Mouse (Mus musculus) heart, embryonic 11.5 days (tissue): ENCODE results near the gene Grm8. TPM values are rescaled to one million over a fixed set of nuclear protein-coding genes. Genes with fewer than 3 reads are reported as not detected.

Experiments used
- ATAC-seq: fragments of 200-750 bp; cut with Nextera tagmentation; replicated peaks from 2 replicates; pipeline ENCODE4 v1.8.0; 2017; ENCODE audit warnings: moderate library complexity; ENCODE audit not compliant: insufficient number of reproducible peaks, low FRiP score, low TSS enrichment
- H3K27ac ChIP-seq: fragments of 300-500 bp; sonication (generic); 2 replicates; pipeline ENCODE4 v1.5.1; 2014; ENCODE audit warnings: mild to moderate bottlenecking, low read depth, low read length
- H3K27me3 ChIP-seq: fragments of 300-500 bp; sonication (generic); 2 replicates; pipeline ENCODE4 v1.6.1; 2014; ENCODE audit warnings: mild to moderate bottlenecking, low read length, mixed read lengths; ENCODE audit not compliant: control insufficient read depth, insufficient read depth
- H3K36me3 ChIP-seq: fragments of 300-500 bp; sonication (generic); 2 replicates; pipeline ENCODE4 v1.6.1; 2014; ENCODE audit warnings: mild to moderate bottlenecking, low read length, moderate library complexity, mixed read lengths; ENCODE audit not compliant: control insufficient read depth, insufficient read depth
- H3K4me1 ChIP-seq: fragments of 300-500 bp; sonication (generic); 2 replicates; pipeline ENCODE4 v1.6.1; 2014; ENCODE audit warnings: low read length; ENCODE audit not compliant: control insufficient read depth, insufficient read depth
- H3K4me2 ChIP-seq: fragments of 300-500 bp; sonication (generic); 2 replicates; pipeline ENCODE4 v1.6.1; 2014; ENCODE audit warnings: mild to moderate bottlenecking, moderate library complexity
- H3K4me3 ChIP-seq: fragments of 300-500 bp; sonication (generic); 2 replicates; pipeline ENCODE4 v1.5.1; 2014; ENCODE audit warnings: low read depth, low read length
- H3K9ac ChIP-seq: fragments of 300-500 bp; sonication (generic); 2 replicates; pipeline ENCODE4 v1.6.1; 2014; ENCODE audit warnings: mild to moderate bottlenecking, low read depth, low read length, moderate library complexity
- H3K9me3 ChIP-seq: fragments of 300-500 bp; sonication (generic); replicated peaks from 2 replicates; pipeline ENCODE4 v1.6.1; 2016; ENCODE audit warnings: low read length; ENCODE audit not compliant: control insufficient read depth
- WGBS: fragments of 180-500 bp; shearing (Covaris S2); extraction: QIAGEN DNeasy Blood & Tissue Kit; methylation state at CpG from one replicate; pipeline ENCODE4 v1.1.7; 2014; ENCODE audit not compliant: insufficient replicate concordance; 5-methylcytosine and 5-hydroxymethylcytosine counted together
- polyA plus RNA-seq: library from polyadenylated mRNA; unstranded; fragments of >200 nt; fragmentation: Nextera tagmentation; extraction: Ambion mirVana; gene quantifications from 2 replicates; pipeline ENCODE4 v1.2.1, GENCODE M21; 2014

Grm8 gene
- polyA plus RNA-seq, 1 experiment from 2014 or later, result 0.07 TPM

DNA sequence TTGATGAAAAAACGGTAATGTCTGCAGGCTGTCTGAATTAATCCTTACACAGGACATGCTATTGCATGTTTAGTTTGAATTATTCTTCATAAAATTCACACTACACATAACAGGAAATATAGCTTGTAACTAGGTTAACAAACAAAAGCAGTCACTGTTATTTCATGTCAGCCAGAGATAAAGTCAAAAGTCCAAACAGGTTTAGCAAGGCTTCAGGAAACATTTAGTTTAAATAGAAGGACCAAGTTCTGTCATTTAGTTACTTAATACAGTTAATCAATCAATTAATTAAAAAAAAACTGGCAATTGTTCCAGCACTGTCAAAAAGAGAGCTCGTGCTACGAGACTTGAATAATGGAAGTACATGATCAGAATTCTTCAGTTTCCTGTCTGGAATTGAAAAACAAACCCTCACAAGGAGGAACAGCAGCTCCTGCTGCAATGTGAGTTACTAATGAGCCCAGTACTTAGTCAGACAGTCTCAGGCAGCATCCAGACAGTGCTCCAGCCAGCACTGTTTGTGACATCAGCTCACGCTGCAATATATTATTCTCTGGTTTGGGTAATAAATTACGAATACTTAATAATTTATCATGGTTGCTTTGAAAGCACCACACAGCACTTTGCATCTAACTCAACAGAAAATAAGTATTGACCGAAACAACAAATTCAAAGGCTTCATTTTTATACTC is 334.0 kb downstream of the Grm8 start:
- no peaks in the 10 kb centered on the region for H3K36me3 ChIP-seq
- ATAC-seq, result no peak
- no peaks in the 10 kb centered on the region for H3K4me1 ChIP-seq
- H3K4me2 ChIP-seq, result no peak overlapping the region
- H3K27me3 ChIP-seq, result no peaks in the 10 kb centered on the region
- H3K4me3 ChIP-seq, result no peak overlapping the region
- H3K9me3 ChIP-seq, result no peaks in the 10 kb centered on the region
- no peak overlapping the region for H3K27ac ChIP-seq
- H3K9ac ChIP-seq, result no peak overlapping the region
- WGBS, result 70% methylated on average over 6 of the region's 6 CpGs

- 84% methylated on average over 3 of the region's 3 CpGs for WGBS
- Histone ChIP-seq H3K27me3 (no peaks in the 10 kb centered on the region), H3K4me2 (no peak overlapping the region), H3K4me3 (no peak overlapping the region), H3K36me3 (no peaks in the 10 kb centered on the region), H3K9ac (no peak overlapping the region), H3K27ac (no peak overlapping the region), H3K9me3 (no peaks in the 10 kb centered on the region), H3K4me1 (no peaks in the 10 kb centered on the region)
- ATAC-seq, result no peak
Measured at GRCm38 (mm10) chr6:27798735-27799134, 336.2 kb downstream of the Grm8 start.

GRCm38 (mm10) chr6:27789566-27789965 is 345.4 kb downstream of the Grm8 start:
- Histone ChIP-seq H3K4me3 (no peak overlapping the region), H3K9me3 (no peaks in the 10 kb centered on the region), H3K4me2 (no peak overlapping the region), H3K36me3 (no peaks in the 10 kb centered on the region), H3K27me3 (no peaks in the 10 kb centered on the region), H3K4me1 (no peaks in the 10 kb centered on the region), H3K9ac (no peak overlapping the region), H3K27ac (no peak overlapping the region)
- WGBS, result 86% methylated on average over 3 of the region's 3 CpGs
- no peak for ATAC-seq

GRCm38 (mm10) chr6:27789151-27789550 is 345.8 kb downstream of the Grm8 start:
- no peaks in the 10 kb centered on the region for H3K27me3 ChIP-seq
- no peak overlapping the region for H3K4me3 ChIP-seq
- ATAC-seq, result no peak
- no peak overlapping the region for H3K9ac ChIP-seq
- H3K9me3 ChIP-seq, result no peaks in the 10 kb centered on the region
- no peaks in the 10 kb centered on the region for H3K36me3 ChIP-seq
- 74% methylated on average over 4 of the region's 4 CpGs for WGBS
- no peaks in the 10 kb centered on the region for H3K4me1 ChIP-seq
- H3K4me2 ChIP-seq, result no peak overlapping the region
- no peak overlapping the region for H3K27ac ChIP-seq

GRCm38 (mm10) chr6:27782251-27782650 is 352.7 kb downstream of the Grm8 start:
- H3K9ac ChIP-seq, result no peak overlapping the region
- no peaks in the 10 kb centered on the region for H3K36me3 ChIP-seq
- no peaks in the 10 kb centered on the region for H3K27me3 ChIP-seq
- no peaks in the 10 kb centered on the region for H3K9me3 ChIP-seq
- H3K4me1 ChIP-seq, result no peaks in the 10 kb centered on the region
- 64% methylated on average over 1 of the region's 1 CpGs for WGBS
- no peak for ATAC-seq
- H3K4me3 ChIP-seq, result no peak overlapping the region
- H3K27ac ChIP-seq, result no peak overlapping the region
- H3K4me2 ChIP-seq, result no peak overlapping the region

- Histone ChIP-seq H3K36me3 (no peaks in the 10 kb centered on the region), H3K27me3 (no peaks in the 10 kb centered on the region), H3K4me2 (no peak overlapping the region), H3K4me1 (no peaks in the 10 kb centered on the region), H3K9ac (no peak overlapping the region), H3K27ac (no peak overlapping the region), H3K4me3 (no peak overlapping the region), H3K9me3 (no peaks in the 10 kb centered on the region)
- ATAC-seq, result no peak
- WGBS, result 79% methylated on average over 3 of the region's 3 CpGs
Measured at GRCm38 (mm10) chr6:27781371-27781770, 353.6 kb downstream of the Grm8 start.

GRCm38 (mm10) chr6:27775646-27776271 is 359.2 kb downstream of the Grm8 start:
- ATAC-seq, result no peak
- Histone ChIP-seq H3K4me1 (no peaks in the 10 kb centered on the region), H3K36me3 (no peaks in the 10 kb centered on the region), H3K9me3 (no peaks in the 10 kb centered on the region), H3K27me3 (no peaks in the 10 kb centered on the region), H3K9ac (no peak overlapping the region), H3K4me2 (no peak overlapping the region), H3K4me3 (no peak overlapping the region), H3K27ac (no peak overlapping the region)
- 77% methylated on average over 4 of the region's 4 CpGs for WGBS

DNA sequence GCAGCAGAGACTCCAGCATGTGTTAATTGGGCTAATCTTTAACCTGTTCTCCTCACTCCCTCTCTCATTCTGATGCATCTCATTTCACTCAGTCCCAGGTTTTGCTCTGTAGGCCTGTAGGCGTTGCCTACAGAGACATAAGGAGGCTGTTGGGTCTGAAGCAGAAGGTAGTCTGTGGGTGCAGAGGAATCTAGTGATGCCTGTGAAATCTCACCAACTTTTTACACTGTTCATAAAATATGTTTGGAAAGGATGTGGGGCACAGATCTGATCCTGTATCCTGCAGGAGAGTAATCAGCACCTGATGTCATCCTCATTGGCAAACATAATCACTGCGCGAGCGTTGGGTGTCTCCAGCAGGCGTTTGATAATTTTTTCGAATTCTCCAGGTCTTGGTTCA is 372.9 kb downstream of the Grm8 start:
- H3K9me3 ChIP-seq, result no peaks in the 10 kb centered on the region
- H3K27ac ChIP-seq, result no peak overlapping the region
- no peaks in the 10 kb centered on the region for H3K27me3 ChIP-seq
- no peaks in the 10 kb centered on the region for H3K4me1 ChIP-seq
- no peak overlapping the region for H3K4me3 ChIP-seq
- WGBS, result 80% methylated on average over 6 of the region's 6 CpGs
- no peak overlapping the region for H3K9ac ChIP-seq
- H3K4me2 ChIP-seq, result no peak overlapping the region
- no peaks in the 10 kb centered on the region for H3K36me3 ChIP-seq
- no peak for ATAC-seq

DNA sequence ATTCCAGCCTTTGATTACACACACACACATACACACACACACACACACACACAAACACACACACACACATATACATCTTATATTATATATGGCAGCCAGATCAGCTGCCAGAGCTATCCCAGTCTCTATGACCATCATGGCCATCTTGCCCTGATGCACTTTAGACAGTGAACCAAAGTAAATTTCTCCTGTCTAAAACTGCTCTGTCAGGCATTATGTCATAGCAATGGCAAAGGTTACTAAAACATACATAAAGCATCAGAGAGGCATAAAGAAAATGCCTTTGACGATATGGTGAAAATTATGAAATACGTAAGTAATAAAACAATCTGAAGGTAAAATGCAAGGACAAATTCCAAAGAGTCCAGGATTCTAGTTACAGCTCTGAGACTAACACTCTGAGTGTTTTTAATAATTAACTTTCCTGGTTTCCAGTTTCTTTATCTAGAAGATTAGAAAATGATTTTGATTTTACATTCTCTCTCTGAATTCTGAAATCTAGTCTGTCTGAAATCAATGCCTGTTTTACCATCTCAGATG is 381.6 kb downstream of the Grm8 start:
- no peak overlapping the region for H3K4me3 ChIP-seq
- no peak overlapping the region for H3K4me2 ChIP-seq
- H3K27ac ChIP-seq, result no peak overlapping the region
- H3K4me1 ChIP-seq, result no peaks in the 10 kb centered on the region
- no peaks in the 10 kb centered on the region for H3K36me3 ChIP-seq
- H3K9ac ChIP-seq, result no peak overlapping the region
- 88% methylated on average over 2 of the region's 2 CpGs for WGBS
- H3K9me3 ChIP-seq, result no peaks in the 10 kb centered on the region
- H3K27me3 ChIP-seq, result no peaks in the 10 kb centered on the region
- ATAC-seq, result no peak
